Mouse (Mus musculus) stomach, embryonic 15.5 days (tissue): ENCODE measurements around the gene Gm20425. TPM values are rescaled to one million over a fixed set of nuclear protein-coding genes. Genes with fewer than 3 reads are reported as not detected.
"Not testable (repeated sequence)": the region's sequence is repeated elsewhere in the genome, so short reads cannot be mapped to it uniquely, and the experiment has no call there.

Experiments used
- ATAC-seq: fragments of 200-750 bp; cut with Nextera tagmentation; 2 replicates; pipeline ENCODE4 v1.8.0; 2017; ENCODE audit warnings: low read depth, moderate number of reproducible peaks, moderate TSS enrichment; ENCODE audit not compliant: insufficient read depth, low FRiP score
- H3K27ac ChIP-seq: fragments of 300-500 bp; sonication (generic); 2 replicates; pipeline ENCODE4 v1.5.1; 2015; ENCODE audit warnings: mild to moderate bottlenecking, inconsistent platforms
- H3K27me3 ChIP-seq: fragments of 300-500 bp; sonication (generic); replicated peaks from 2 replicates; pipeline ENCODE4 v1.6.1; 2015; ENCODE audit warnings: inconsistent platforms
- H3K36me3 ChIP-seq: fragments of 300-500 bp; sonication (generic); 2 replicates; pipeline ENCODE4 v1.6.1; 2015; ENCODE audit warnings: inconsistent platforms
- H3K4me1 ChIP-seq: fragments of 300-500 bp; sonication (generic); 2 replicates; pipeline ENCODE4 v1.6.1; 2015; ENCODE audit warnings: inconsistent platforms
- H3K4me2 ChIP-seq: fragments of 300-500 bp; sonication (generic); 2 replicates; pipeline ENCODE4 v1.6.1; 2015; ENCODE audit warnings: mild to moderate bottlenecking, inconsistent platforms
- H3K4me3 ChIP-seq: fragments of 300-500 bp; sonication (generic); replicated peaks from 2 replicates; pipeline ENCODE4 v1.5.1; 2015; ENCODE audit warnings: inconsistent platforms
- H3K9ac ChIP-seq: fragments of 300-500 bp; sonication (generic); 2 replicates; pipeline ENCODE4 v1.6.1; 2015; ENCODE audit warnings: inconsistent platforms
- H3K9me3 ChIP-seq: fragments of 300-500 bp; sonication (generic); 2 replicates; pipeline ENCODE4 v1.6.1; 2016; ENCODE audit warnings: inconsistent platforms
- WGBS: fragments of 180-500 bp; shearing (Covaris S2); methylation state at CpG from one replicate; pipeline ENCODE4 v1.1.7; 2015; 5-methylcytosine and 5-hydroxymethylcytosine counted together
- polyA plus RNA-seq: library from polyadenylated mRNA; unstranded; fragments of >200 nt; fragmentation: Nextera tagmentation; extraction: Ambion mirVana; gene quantifications from 2 replicates; pipeline ENCODE4 v1.2.1, GENCODE M21; 2015

Gene Gm20425
- polyA plus RNA-seq, 1 experiment from 2014 or later: 5.6 TPM

GRCm38 (mm10) chr9:103180807-103181565, 49.1 kb downstream of the Gm20425 start:
- peak overlapping the region; percentile 79 for H3K4me2 ChIP-seq
- WGBS: 3% methylated on average over 20 of the region's 20 CpGs
- peak; percentile 86 for ATAC-seq
- peak overlapping the region; percentile 46 for H3K4me3 ChIP-seq
- H3K4me1 ChIP-seq: peaks cover 9% of the 10 kb centered on the region
- H3K9me3 ChIP-seq: no peaks in the 10 kb centered on the region
- no peaks in the 10 kb centered on the region for H3K27me3 ChIP-seq
- peak overlapping the region; percentile 78 for H3K27ac ChIP-seq
- H3K9ac ChIP-seq: peak overlapping the region; percentile 46; the same call in 1 of the 2 replicates
- H3K36me3 ChIP-seq: no peaks in the 10 kb centered on the region

- no peak overlapping the region for H3K9ac ChIP-seq
- H3K9me3 ChIP-seq: no peaks in the 10 kb centered on the region
- ATAC-seq: peak; percentile 9; the same call in 1 of the 2 replicates
- H3K4me3 ChIP-seq: peak overlapping the region; percentile 46; the same call in 1 of the 2 replicates
- WGBS: 44% methylated on average over 3 of the region's 3 CpGs
- no peaks in the 10 kb centered on the region for H3K27me3 ChIP-seq
- peak overlapping the region; percentile 79 for H3K4me2 ChIP-seq
- peaks cover 9% of the 10 kb centered on the region for H3K4me1 ChIP-seq
- H3K36me3 ChIP-seq: no peaks in the 10 kb centered on the region
- peak overlapping the region; percentile 44; the same call in 1 of the 2 replicates for H3K27ac ChIP-seq
These were observed 49.8 kb downstream of the Gm20425 start for GRCm38 (mm10) chr9:103180303-103180702.

DNA sequence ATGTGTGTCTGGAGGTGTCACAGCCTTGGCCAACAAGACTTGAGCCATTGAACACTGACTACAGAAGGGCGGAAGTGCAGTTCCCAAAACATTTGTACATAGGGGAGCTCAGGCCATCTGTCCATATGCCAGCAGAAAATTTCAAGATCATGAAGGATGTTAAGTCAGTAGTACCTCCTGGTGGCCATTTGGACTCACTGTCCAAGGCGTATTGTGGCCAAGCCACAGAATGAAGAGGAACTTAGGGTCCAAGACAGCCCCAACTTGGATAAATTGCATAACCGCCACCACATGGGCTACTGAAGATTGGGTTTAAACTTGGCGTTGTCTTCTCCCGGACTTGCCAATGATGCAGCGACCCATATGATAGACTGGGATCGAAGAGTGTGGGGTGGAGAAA, 54.4 kb downstream of the Gm20425 start:
- WGBS: 93% methylated on average over 7 of the region's 7 CpGs

GRCm38 (mm10) chr9:103174771-103175519, 55.2 kb downstream of the Gm20425 start:
- H3K4me1 ChIP-seq: no peaks in the 10 kb centered on the region
- ATAC-seq: no peak
- H3K36me3 ChIP-seq: no peaks in the 10 kb centered on the region
- no peak overlapping the region for H3K9ac ChIP-seq
- H3K4me2 ChIP-seq: no peak overlapping the region
- H3K27ac ChIP-seq: no peak overlapping the region
- no peaks in the 10 kb centered on the region for H3K27me3 ChIP-seq
- H3K4me3 ChIP-seq: no peak overlapping the region
- H3K9me3 ChIP-seq: no peaks in the 10 kb centered on the region
- WGBS: 51% methylated on average over 6 of the region's 6 CpGs

More for the DNA sequence above, 54.4 kb downstream of the Gm20425 start:
- ATAC-seq: no peak
- no peak overlapping the region for H3K9ac ChIP-seq
- no peak overlapping the region for H3K4me2 ChIP-seq
- H3K9me3 ChIP-seq: no peaks in the 10 kb centered on the region
- H3K27me3 ChIP-seq: no peaks in the 10 kb centered on the region
- no peak overlapping the region for H3K27ac ChIP-seq
- peaks cover 7% of the 10 kb centered on the region for H3K4me1 ChIP-seq
- no peak overlapping the region for H3K4me3 ChIP-seq
- H3K36me3 ChIP-seq: no peaks in the 10 kb centered on the region

DNA sequence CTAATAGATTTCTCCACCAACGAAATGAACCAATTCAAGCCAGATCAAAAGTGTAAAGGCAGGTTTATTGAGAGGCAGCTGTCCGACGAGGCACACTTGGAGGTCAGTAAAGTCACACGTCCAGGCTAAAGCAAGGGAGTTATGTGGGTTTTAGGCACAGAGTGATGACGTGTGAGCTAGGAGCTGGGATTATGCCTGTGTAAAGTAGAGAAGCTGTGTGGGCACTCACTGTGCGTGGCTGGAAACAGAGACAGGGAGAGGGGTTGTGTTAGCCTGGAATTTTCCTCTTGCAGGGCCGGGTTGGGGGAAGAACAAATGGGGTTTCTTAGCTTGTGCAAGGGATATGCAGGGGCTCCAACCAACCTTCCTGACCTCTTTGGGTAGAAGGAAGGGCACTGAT, 61.3 kb downstream of the Gm20425 start:
- Histone ChIP-seq H3K36me3 (no peaks in the 10 kb centered on the region), H3K9me3 (no peaks in the 10 kb centered on the region), H3K27me3 (no peaks in the 10 kb centered on the region), H3K4me2 (no peak overlapping the region), H3K9ac (no peak overlapping the region), H3K4me3 (no peak overlapping the region), H3K4me1 (no peaks in the 10 kb centered on the region), H3K27ac (no peak overlapping the region)
- WGBS: 63% methylated on average over 7 of the region's 7 CpGs
- ATAC-seq: no peak

- Histone ChIP-seq H3K4me1 (no peaks in the 10 kb centered on the region), H3K36me3 (no peaks in the 10 kb centered on the region), H3K27me3 (no peaks in the 10 kb centered on the region), H3K4me3 (no peak overlapping the region), H3K9me3 (no peaks in the 10 kb centered on the region), H3K27ac (no peak overlapping the region), H3K4me2 (no peak overlapping the region), H3K9ac (no peak overlapping the region)
- WGBS: 82% methylated on average over 6 of the region's 6 CpGs
- ATAC-seq: no peak
These were observed 62.1 kb downstream of the Gm20425 start for GRCm38 (mm10) chr9:103168046-103168445.

DNA sequence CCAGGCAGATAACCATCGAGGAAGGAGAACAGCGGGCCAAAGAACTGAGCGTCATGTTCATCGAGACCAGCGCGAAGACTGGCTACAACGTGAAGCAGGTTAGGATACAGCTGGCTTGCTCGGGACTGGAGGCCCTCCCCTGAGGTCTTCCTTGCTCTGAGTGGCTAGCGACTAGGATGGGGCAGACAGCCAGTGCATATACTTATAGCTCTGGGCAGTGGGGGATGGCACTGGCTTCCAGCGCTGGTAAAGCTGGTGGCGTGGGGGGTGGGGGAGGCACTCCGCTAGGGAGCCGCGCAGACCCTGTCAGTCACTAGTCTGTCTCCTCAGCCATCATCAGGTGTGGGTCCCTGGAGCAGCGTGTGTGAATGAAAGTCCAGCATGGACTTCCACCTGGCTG, 66.3 kb downstream of the Gm20425 start:
- ATAC-seq: no peak
- H3K27ac ChIP-seq: no peak overlapping the region
- H3K4me2 ChIP-seq: no peak overlapping the region

GRCm38 (mm10) chr9:103155158-103155557, 74.9 kb downstream of the Gm20425 start:
- not testable (repeated sequence) for H3K4me3 ChIP-seq, H3K4me2 ChIP-seq, H3K4me1 ChIP-seq, H3K27ac ChIP-seq, H3K36me3 ChIP-seq, H3K27me3 ChIP-seq, H3K9ac ChIP-seq, H3K9me3 ChIP-seq, ATAC-seq
- WGBS: 75% methylated on average over 7 of the region's 7 CpGs

More for the DNA sequence above, 66.3 kb downstream of the Gm20425 start:
- Histone ChIP-seq H3K9me3 (no peaks in the 10 kb centered on the region), H3K27me3 (no peaks in the 10 kb centered on the region), H3K36me3 (no peaks in the 10 kb centered on the region), H3K9ac (no peak overlapping the region), H3K4me1 (no peaks in the 10 kb centered on the region), H3K4me3 (no peak overlapping the region)
- WGBS: 76% methylated on average over 15 of the region's 15 CpGs

DNA sequence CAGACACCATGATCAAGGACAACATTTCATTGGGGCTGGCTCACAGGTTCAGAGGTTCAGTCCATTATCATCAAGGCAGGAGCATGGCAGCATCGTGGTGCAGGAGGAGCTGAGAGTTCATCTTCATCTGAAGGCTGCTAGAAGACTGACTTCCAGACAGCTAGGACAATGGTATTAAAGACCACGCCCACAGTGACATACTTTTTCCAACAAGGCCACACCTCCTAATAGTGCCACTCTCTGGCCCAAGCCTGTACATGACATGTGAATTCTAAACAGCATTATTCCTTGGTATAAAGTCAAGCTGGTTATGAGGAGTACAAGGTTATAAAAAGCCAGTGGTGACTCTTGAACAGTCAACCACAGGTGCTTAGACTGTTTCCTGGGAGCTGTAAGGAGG, 75.5 kb downstream of the Gm20425 start:
- Histone ChIP-seq H3K36me3 (no peaks in the 10 kb centered on the region), H3K4me1 (no peaks in the 10 kb centered on the region), H3K27ac (no peak overlapping the region), H3K9ac (no peak overlapping the region), H3K27me3 (no peaks in the 10 kb centered on the region), H3K4me3 (no peak overlapping the region), H3K4me2 (no peak overlapping the region), H3K9me3 (no peaks in the 10 kb centered on the region)
- 66% methylated on average over 2 of the region's 2 CpGs for WGBS
- no peak for ATAC-seq

DNA sequence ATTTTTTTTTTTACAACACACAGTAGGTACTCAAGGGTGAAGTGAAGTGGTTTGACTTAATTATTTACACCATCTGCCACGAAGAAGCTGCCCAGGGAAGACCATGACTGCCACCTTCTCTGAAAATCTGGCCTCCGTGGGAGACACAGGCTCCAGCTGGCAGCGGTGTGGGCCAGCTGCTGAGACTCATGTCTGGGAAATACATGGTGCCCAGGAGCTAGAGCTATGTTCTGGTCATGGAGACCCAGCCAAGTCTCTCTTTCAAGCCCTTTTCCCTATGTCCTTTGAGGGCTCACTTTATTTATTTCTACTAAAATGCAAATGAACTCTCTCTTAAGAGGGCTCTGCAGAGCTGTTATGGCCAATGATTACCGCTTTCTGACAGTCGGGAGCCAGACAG, 76.8 kb downstream of the Gm20425 start:
- no peak overlapping the region for H3K4me3 ChIP-seq
- H3K4me2 ChIP-seq: no peak overlapping the region
- 75% methylated on average over 5 of the region's 5 CpGs for WGBS
- no peak overlapping the region for H3K9ac ChIP-seq
- no peaks in the 10 kb centered on the region for H3K4me1 ChIP-seq
- ATAC-seq: no peak
- H3K9me3 ChIP-seq: no peaks in the 10 kb centered on the region
- no peaks in the 10 kb centered on the region for H3K36me3 ChIP-seq
- H3K27me3 ChIP-seq: no peaks in the 10 kb centered on the region
- no peak overlapping the region for H3K27ac ChIP-seq

DNA sequence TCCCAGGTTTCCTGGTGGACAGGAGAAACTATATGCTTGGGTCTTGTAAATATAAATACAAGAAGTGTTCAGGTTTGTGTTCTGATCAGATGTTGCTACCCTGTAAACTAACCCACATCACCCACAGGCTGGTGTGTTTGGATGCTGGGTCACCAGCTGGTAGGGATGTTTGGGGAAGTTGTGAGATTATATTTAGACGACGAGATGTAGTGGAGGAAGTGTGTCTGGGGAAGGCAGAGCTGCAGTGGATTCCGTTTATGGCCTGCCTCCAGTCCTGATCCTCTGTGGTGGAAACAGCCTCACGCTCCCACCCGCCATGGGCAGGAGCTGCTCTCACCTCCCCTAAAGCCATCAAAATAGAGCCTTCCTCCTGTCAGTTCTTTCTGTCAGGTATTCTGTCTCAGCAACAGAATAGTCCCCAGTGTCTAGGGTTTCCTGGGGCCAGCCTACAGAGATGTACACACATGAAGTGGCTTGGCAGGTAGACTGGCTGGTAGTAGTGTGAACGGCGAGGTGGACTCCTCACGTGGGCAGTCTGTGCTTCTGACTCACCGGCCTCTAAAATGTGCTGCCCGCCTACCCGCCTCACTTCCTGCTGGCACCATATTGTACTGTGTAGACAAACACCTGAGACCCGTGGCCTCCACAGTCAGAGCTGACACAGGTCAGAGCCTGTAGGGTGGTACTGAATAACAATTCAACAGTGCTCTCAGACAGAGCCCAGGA, 80.9 kb downstream of the Gm20425 start:
- no peak overlapping the region for H3K4me2 ChIP-seq
- no peak for ATAC-seq
- H3K4me3 ChIP-seq: no peak overlapping the region
- H3K4me1 ChIP-seq: no peaks in the 10 kb centered on the region
- no peaks in the 10 kb centered on the region for H3K27me3 ChIP-seq
- H3K36me3 ChIP-seq: no peaks in the 10 kb centered on the region
- H3K27ac ChIP-seq: no peak overlapping the region
- H3K9me3 ChIP-seq: no peaks in the 10 kb centered on the region
- H3K9ac ChIP-seq: no peak overlapping the region
- 78% methylated on average over 12 of the region's 12 CpGs for WGBS

- no peak overlapping the region for H3K9ac ChIP-seq
- no peaks in the 10 kb centered on the region for H3K9me3 ChIP-seq
- no peak overlapping the region for H3K27ac ChIP-seq
- no peaks in the 10 kb centered on the region for H3K4me1 ChIP-seq
- no peaks in the 10 kb centered on the region for H3K36me3 ChIP-seq
- no peak overlapping the region for H3K4me2 ChIP-seq
- no peak overlapping the region for H3K4me3 ChIP-seq
- no peaks in the 10 kb centered on the region for H3K27me3 ChIP-seq
- 67% methylated on average over 13 of the region's 13 CpGs for WGBS
- ATAC-seq: no peak
These were observed 83.0 kb downstream of the Gm20425 start for GRCm38 (mm10) chr9:103147103-103147502.
